Mouse (Mus musculus) embryonic fibroblast, embryonic 13.5 days (primary cell): ENCODE results near the gene Socs3.

Source experiments
- CTCF ChIP-seq: IDR thresholded peaks from 2 replicates; pipeline ENCODE4 v1.5.1; 2011; ENCODE audit warnings: mild to moderate bottlenecking, control low read depth, low read length, moderate library complexity, borderline replicate concordance; ENCODE audit not compliant: insufficient read depth
- POLR2A ChIP-seq: IDR thresholded peaks from 2 replicates; pipeline ENCODE4 v1.6.1; 2011; ENCODE audit warnings: low read depth, mild to moderate bottlenecking, control low read depth, low read length, moderate library complexity

GRCm38 (mm10) chr11:117965561-117965981 lies 4.3 kb downstream of the Socs3 start:
- TF ChIP-seq CTCF: no peak
- 0 out of 2 replicates have a peak, but pooled peaks have one; percentile 44 for TF ChIP-seq POLR2A
